Mouse (Mus musculus) liver, postnatal 0 days (tissue): Measurements from ENCODE around the gene Filip1l.

Experiments used
- CTCF ChIP-seq: sonication (generic); IDR thresholded peaks from 2 replicates; pipeline ENCODE4 v1.5.1; 2016; ENCODE audit warnings: antibody characterized with exemption, low read depth
- EP300 ChIP-seq: IDR thresholded peaks from 2 replicates; pipeline ENCODE4 v1.6.1; 2016; ENCODE audit warnings: antibody characterized with exemption, low read depth, mild to moderate bottlenecking

GRCm38 (mm10) chr16:57353932-57354331 is 1.0 kb downstream of the Filip1l start:
- TF ChIP-seq CTCF (no peak), EP300 (no peak)
